Mouse (Mus musculus): ENCODE data around the gene Slc16a3. TPM values are rescaled to one million over a fixed set of nuclear protein-coding genes. Genes with fewer than 3 reads are reported as not detected.

Slc16a3 gene
- polyA plus RNA-seq (2012; rRNA removed): 20.8 and 28.8 TPM in 2 replicates

DNA sequence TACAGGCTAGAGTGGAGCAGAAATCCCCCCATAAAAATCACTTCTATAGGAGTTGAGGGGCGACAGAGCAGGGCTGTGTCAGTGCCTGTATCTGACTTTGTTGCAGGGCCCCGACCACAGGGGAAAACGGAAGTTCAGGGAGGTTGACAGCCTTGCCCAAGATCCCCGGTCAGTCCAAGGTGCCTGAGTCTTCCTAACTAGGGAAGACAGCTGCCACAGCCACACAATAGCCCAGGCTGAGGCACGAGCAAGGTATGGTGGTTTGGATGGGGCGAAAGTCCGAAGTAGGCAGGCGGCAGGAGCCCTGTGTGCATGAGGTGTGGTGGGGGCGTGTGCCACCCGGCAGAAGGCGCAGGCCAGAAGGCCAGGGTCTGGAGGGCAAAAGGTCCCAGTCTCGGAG lies at the start of gene Slc16a3:
TSS of gene Slc16a3 (plus strand) at position 153 of the 400 bp plus-strand sequence.
- no peak for DNase-seq
- WGBS: 19% methylated on average over 12 of the region's 12 CpGs
- H3K4me1 ChIP-seq (ENCODE audit: control insufficient read depth, insufficient read depth, low read length): peaks cover 9% of the 10 kb centered on the region; the same call in 1 of the 2 replicates
- 0 out of 2 replicates have a peak, but pooled peaks have one; percentile 23 for TF ChIP-seq POLR2A (IDR thresholded peaks at IDR 0.05; ENCODE audit: borderline replicate concordance, extremely low read depth, low read depth, low read length)
- TF ChIP-seq CTCF (IDR thresholded peaks at IDR 0.05; ENCODE audit: insufficient read depth, low read length): no peak
- H3K4me3 ChIP-seq (replicated peaks; ENCODE audit: extremely low read depth, low read depth, low read length): peak within 1 kb of the TSS; percentile 25

DNA sequence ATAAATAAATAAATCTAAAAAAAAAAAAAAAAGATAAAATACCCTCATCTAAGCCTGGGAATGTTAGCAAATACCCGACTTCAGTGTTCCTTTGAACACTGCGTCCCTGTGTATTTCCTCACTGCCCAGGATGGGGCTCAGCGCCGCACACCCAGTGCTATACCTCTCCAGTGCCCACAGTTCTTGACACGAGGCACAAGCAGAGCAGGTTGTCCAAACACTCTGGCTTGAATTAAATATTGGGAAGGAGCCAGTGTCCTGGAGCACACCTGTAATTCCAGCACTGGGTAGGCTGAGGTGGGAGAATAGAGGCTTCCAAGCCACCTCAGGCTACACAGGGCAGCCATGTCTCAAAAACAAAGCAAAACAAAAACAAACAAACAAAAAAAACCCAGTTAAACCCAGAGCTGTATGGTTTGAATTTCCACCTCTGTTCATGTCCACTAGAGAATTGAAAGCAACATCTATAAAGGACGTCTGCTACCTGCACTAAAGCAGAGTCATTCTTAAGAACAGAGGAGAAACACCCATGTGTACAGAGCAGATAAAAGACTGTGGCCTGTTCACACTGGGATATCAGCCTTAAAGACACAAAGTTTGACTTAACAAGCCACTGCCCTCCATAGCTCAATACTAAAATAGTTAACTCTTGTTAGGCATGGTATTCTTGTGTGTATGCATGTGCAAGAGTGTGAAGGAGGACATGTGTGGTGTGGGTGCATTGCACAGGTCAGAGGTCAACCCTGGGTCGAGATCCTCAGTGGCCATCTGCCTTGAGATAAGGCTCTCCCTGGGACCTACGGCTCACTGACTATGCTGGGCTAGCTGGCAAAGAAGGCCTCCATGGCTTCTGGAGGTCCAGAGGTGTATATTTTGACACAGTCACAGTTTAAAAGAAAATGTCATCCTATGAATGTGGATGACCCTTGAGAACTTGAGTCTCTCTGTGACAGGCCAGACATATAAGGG lies 47.7 kb upstream of the Slc16a3 start:
- H3K4me3 ChIP-seq (replicated peaks; ENCODE audit: extremely low read depth, low read depth, low read length): no peak overlapping the region
- TF ChIP-seq CTCF (IDR thresholded peaks at IDR 0.05; ENCODE audit: insufficient read depth, low read length) (no peak), POLR2A (IDR thresholded peaks at IDR 0.05; ENCODE audit: borderline replicate concordance, extremely low read depth, low read depth, low read length) (no peak)
- peaks cover 4% of the 10 kb centered on the region; the same call in 1 of the 2 replicates for H3K4me1 ChIP-seq (ENCODE audit: control insufficient read depth, insufficient read depth, low read length)
- no peak for DNase-seq
- 68% methylated on average over 8 of the region's 8 CpGs for WGBS

DNA sequence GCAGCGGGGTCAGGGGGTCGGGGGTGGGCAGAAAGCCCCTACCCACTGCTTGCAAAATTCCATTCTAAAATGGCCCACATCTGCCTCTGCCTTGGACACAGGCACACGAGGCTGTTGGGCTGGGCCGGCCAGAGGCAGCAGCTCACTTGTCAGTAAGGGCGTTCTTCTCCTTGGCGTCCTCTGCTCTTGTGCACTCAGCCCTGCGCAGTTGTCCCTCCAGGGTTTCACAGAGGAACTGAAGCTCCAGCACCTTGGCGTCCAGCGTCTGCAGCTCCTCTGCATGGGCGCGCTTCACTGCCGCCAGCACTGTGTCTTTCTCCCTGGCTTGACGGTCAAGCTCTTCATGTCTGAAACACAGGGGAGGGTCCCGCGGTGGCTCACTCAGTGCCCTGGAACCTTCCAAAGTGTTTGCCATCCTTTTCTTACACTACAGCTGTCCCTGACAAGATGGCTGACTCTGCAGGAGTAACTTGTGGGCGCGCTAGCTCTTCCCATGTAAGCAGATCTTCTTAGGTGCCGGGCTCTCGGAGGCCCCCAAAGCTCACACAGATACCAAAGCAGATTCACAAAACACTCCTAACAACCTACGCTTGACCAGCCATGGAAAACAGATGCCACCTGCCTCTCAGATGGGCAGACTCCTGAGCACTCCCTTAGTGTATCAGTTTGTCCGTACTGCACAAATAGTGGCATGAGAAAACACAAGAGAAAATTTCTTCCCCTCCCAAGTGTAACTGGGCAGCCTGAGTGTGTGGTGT lies 46.4 kb upstream of the Slc16a3 start:
- WGBS: 79% methylated on average over 21 of the region's 21 CpGs
- Histone ChIP-seq H3K4me3 (replicated peaks; ENCODE audit: extremely low read depth, low read depth, low read length) (no peak overlapping the region), H3K4me1 (ENCODE audit: control insufficient read depth, insufficient read depth, low read length) (peaks cover 6% of the 10 kb centered on the region; the same call in 1 of the 2 replicates)
- TF ChIP-seq POLR2A (IDR thresholded peaks at IDR 0.05; ENCODE audit: borderline replicate concordance, extremely low read depth, low read depth, low read length) (no peak), CTCF (IDR thresholded peaks at IDR 0.05; ENCODE audit: insufficient read depth, low read length) (no peak)
- DNase-seq: no peak

DNA sequence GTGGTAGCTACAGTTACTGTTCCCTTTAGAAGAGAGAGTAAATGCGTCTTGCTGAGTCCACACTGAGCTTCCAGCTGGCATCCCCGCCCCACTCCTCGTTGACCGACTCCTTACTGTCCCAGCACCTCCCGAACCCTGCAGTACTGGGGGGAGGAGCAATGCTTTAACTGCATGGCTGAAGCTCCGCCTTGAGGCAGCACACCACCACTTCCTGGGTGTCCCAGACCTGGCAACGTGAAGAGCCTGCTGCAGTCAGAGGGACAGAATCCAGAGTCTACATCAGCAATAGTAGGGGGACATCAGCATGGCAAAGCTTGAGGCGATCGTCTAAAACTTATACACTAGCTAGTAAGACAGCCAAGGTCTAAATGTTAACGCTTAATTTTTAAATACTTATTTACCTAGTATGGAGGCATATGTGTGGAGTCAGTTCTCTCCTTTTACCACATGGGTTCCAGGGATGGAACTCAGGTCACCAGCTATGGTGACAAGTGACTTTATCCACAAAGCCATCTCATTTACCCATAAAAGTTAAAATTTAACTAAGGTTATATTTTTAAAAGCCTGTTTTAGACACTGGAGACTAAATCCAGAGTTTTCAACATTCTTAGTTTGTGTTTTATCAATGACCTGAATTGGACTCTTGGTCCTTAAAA lies 45.7 kb upstream of the Slc16a3 start:
- TF ChIP-seq CTCF (IDR thresholded peaks at IDR 0.05; ENCODE audit: insufficient read depth, low read length): no peak
- peak; percentile 15; the same call in 1 of the 2 replicates for TF ChIP-seq POLR2A (IDR thresholded peaks at IDR 0.05; ENCODE audit: borderline replicate concordance, extremely low read depth, low read depth, low read length)
- DNase-seq: no peak
- no peak overlapping the region for H3K4me3 ChIP-seq (replicated peaks; ENCODE audit: extremely low read depth, low read depth, low read length)
- H3K4me1 ChIP-seq (ENCODE audit: control insufficient read depth, insufficient read depth, low read length): peaks cover 6% of the 10 kb centered on the region; the same call in 1 of the 2 replicates
- WGBS: 56% methylated on average over 10 of the region's 10 CpGs

DNA sequence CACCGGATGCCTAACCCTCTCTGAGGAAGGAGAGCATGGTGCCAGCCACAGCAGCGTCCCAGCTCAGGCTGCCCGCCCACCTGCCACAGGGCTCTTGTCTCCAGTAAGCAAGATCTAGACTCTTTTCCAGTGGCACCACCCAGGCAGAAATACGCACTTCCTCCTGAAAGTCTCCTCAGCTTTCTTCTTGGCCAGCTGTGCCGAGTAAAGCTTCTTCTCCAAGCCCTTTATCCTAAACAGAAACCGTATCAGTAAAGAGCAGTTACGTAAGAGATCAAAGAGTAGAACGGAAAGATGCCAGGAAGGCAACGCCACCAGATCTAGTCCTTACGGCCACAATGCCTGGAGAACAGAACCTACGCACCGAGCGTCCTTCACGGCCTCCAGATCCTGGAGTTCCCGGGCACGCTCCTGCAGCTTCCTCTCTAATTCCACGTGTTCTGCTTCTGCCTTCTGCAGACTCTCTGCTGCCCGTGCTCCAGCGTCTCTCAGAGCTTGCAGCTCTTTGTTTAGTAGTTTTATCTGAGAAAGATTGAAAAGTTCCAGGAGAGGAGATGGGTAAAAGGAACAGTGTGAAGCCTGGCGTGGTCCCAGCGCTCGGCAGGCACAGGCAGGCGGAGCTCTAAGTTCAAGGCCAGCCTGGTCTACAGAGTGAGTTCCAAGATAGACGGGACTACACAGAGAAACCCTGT lies 45.0 kb upstream of the Slc16a3 start:
- DNase-seq: no peak

DNA sequence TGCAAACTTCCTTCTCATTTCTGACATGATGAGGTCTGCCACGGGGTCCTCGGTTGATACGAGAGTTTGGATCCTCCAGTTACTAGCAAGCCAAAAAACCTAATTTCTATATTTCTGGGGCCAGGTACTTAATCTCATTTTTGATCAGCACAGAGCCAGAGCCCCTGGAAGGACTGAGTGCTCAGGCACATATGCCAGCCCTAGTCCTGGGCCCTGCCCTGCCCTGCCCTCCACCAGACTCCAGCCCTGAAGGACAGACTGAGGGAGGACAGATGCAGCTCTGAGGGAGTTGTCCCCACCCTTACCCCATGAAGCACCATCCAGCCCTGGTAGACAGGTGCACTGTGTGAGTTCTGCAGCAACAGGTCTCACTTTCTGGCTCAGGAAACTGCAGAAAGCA lies 43.7 kb upstream of the Slc16a3 start:
- WGBS: 93% methylated on average over 3 of the region's 3 CpGs

More for the DNA sequence above, 45.0 kb upstream of the Slc16a3 start:
- Histone ChIP-seq H3K4me3 (replicated peaks; ENCODE audit: extremely low read depth, low read depth, low read length) (no peak overlapping the region), H3K4me1 (ENCODE audit: control insufficient read depth, insufficient read depth, low read length) (peaks cover 6% of the 10 kb centered on the region; the same call in 1 of the 2 replicates)
- no peak for TF ChIP-seq CTCF (IDR thresholded peaks at IDR 0.05; ENCODE audit: insufficient read depth, low read length)
- WGBS: 61% methylated on average over 24 of the region's 24 CpGs

DNA sequence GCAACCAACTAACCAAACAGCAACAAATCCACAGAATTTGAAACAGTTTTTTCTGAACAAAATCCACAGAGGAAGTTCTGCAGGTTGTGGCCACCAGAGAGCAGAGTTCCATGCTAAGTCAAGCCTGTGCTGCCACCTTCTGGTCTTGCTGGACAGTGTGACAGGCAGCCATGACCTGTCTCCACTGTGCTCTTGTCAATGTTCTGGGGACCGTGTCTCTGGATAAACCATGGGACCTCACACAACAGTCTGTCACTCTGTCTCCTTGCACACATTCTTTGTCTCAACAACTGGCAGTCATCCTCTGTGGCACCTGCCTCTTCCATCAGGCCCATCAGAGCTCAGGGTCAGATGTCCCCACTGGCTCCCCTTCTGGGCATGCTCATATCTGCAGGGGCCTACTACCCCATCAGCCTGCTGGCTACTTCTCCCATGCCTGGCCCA lies 42.8 kb upstream of the Slc16a3 start:
- peak; percentile 100 for TF ChIP-seq CTCF (IDR thresholded peaks at IDR 0.05; ENCODE audit: insufficient read depth, low read length)
- no peak for TF ChIP-seq POLR2A (IDR thresholded peaks at IDR 0.05; ENCODE audit: borderline replicate concordance, extremely low read depth, low read depth, low read length)
- H3K4me1 ChIP-seq (ENCODE audit: control insufficient read depth, insufficient read depth, low read length): peaks cover 2% of the 10 kb centered on the region; the same call in 1 of the 2 replicates
- peak; percentile 78 for DNase-seq
- 0% methylated on average over 1 of the region's 1 CpGs for whole genome bisulfite sequencing
- no peak overlapping the region for H3K4me3 ChIP-seq (replicated peaks; ENCODE audit: extremely low read depth, low read depth, low read length)

More for the DNA sequence above, 43.7 kb upstream of the Slc16a3 start:
- H3K4me1 ChIP-seq (ENCODE audit: control insufficient read depth, insufficient read depth, low read length): peaks cover 2% of the 10 kb centered on the region; the same call in 1 of the 2 replicates
- TF ChIP-seq POLR2A (IDR thresholded peaks at IDR 0.05; ENCODE audit: borderline replicate concordance, extremely low read depth, low read depth, low read length) (no peak), CTCF (IDR thresholded peaks at IDR 0.05; ENCODE audit: insufficient read depth, low read length) (no peak)
- no peak overlapping the region for H3K4me3 ChIP-seq (replicated peaks; ENCODE audit: extremely low read depth, low read depth, low read length)
- no peak for DNase-seq

DNA sequence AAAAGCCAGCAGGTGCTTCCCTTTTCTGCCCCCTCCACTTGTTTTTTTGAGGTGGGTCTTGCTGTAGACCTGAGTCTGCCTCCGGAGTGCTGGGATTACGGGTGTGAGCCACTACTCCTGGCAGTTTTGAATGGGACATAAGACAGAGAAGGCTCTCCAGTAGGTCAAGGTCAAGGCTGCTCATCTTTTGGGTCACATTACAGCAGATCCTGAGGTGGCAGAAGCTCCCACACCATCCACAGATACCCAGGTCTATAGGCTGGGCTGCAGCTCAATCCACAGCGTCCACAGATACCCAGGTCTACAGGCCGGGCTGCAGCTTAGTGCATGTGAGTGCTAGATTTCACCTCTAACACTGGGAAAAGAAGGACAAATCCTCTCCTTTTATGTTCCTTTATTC lies 34.5 kb upstream of the Slc16a3 start:
- 96% methylated on average over 4 of the region's 4 CpGs for WGBS
- H3K4me3 ChIP-seq (replicated peaks; ENCODE audit: extremely low read depth, low read depth, low read length): no peak overlapping the region
- TF ChIP-seq CTCF (IDR thresholded peaks at IDR 0.05; ENCODE audit: insufficient read depth, low read length) (no peak), POLR2A (IDR thresholded peaks at IDR 0.05; ENCODE audit: borderline replicate concordance, extremely low read depth, low read depth, low read length) (no peak)
- no peaks in the 10 kb centered on the region; the same call in 1 of the 2 replicates for H3K4me1 ChIP-seq (ENCODE audit: control insufficient read depth, insufficient read depth, low read length)
- DNase-seq: no peak
